In the genomic region with DNA sequence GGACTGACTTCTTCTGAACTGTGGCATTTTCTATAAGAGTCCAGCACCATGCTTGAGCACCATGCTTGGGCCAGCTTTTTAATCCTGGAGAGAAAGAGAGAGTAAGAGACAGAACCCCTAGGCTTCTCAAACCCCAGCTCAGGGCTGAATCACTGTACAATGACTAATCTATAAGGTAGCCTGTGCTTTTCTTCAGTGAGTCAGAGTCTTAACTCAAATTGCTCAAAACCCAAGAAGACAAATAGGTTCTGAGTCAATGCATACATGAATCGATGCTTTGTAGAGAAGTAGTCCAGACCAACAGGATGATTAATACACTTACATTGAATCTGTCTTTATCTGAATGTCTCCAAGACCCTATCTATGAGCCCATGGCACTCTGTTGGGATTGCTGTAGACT, we compare ENCODE assay signal across 29 mouse cellular contexts. TPM values are rescaled to one million over a fixed set of nuclear protein-coding genes. Genes with fewer than 3 reads are reported as not detected.
"Had no signal": no experiment of that assay in that cellular context is flagged by ENCODE, and none has a peak within 500 bp of the region (broad histone marks: within the 10 kb centered on the region; RNA-seq: fewer than 3 reads in every experiment).

No protein-coding gene starts in this region.

- H3K27me3 ChIP-seq: heart, embryonic 12.5 days; hindbrain, embryonic 12.5 days; limb, embryonic 12.5 days; liver, embryonic 13.5 days had no signal

- H3K4me3 ChIP-seq: gastrocnemius, adult 2 months; heart, adult 2 months; heart, embryonic 12.5 days; hindbrain, embryonic 10.5 days; hindbrain, embryonic 12.5 days; layer of hippocampus, adult 2 months; left cerebral cortex, adult 2 months; limb, embryonic 10.5 days; limb, embryonic 12.5 days; liver, embryonic 13.5 days had no signal

- DNase-seq: gastrocnemius, adult 2 months; gastrocnemius, postnatal 10 days; gastrocnemius, postnatal 25 days; heart, adult 2 months; heart, postnatal 10 days; heart, postnatal 4 days; kidney, adult 18-20 months; kidney, adult 8-10 months; kidney, postnatal 10 days; kidney, postnatal 25 days; kidney, postnatal 4 days; liver; liver, embryonic 13.5 days had no signal

- H3K36me3 ChIP-seq: heart, embryonic 12.5 days; hindbrain, embryonic 10.5 days; hindbrain, embryonic 12.5 days; limb, embryonic 10.5 days; limb, embryonic 12.5 days; liver, embryonic 13.5 days had no signal

- H3K4me1 ChIP-seq: heart, embryonic 12.5 days; hindbrain, embryonic 12.5 days; liver, embryonic 13.5 days had no signal

- H3K9ac ChIP-seq: heart, embryonic 12.5 days; hindbrain, embryonic 12.5 days; hindbrain, embryonic 14.5 days; limb, embryonic 12.5 days; liver, embryonic 13.5 days had no signal

- H3K4me2 ChIP-seq: heart, embryonic 12.5 days; hindbrain, embryonic 12.5 days; hindbrain, embryonic 14.5 days; limb, embryonic 12.5 days; liver, embryonic 11.5 days; liver, embryonic 13.5 days had no signal

- ATAC-seq: hindbrain, postnatal 0 days; intestine, embryonic 16.5 days had no signal

- H3K9me3 ChIP-seq: heart, embryonic 12.5 days; hindbrain, embryonic 10.5 days; hindbrain, embryonic 12.5 days; limb, embryonic 10.5 days; limb, embryonic 12.5 days; liver, embryonic 13.5 days had no signal

- H3K27ac ChIP-seq: gastrocnemius, adult 2 months; heart, adult 2 months; hindbrain, embryonic 10.5 days; hindbrain, embryonic 12.5 days; hindbrain, embryonic 14.5 days; hindbrain, postnatal 0 days; layer of hippocampus, adult 2 months; left cerebral cortex, adult 2 months; limb, embryonic 10.5 days; limb, embryonic 12.5 days; liver, embryonic 13.5 days had no signal

RNA-seq across cellular contexts. Expression of gene 5530401A14Rik, which starts 48.3 kb away (rescaled TPM):
- polyA plus RNA-seq: heart, adult 2 months; heart, embryonic 12.5 days; heart, embryonic 14.5 days; heart, embryonic 16.5 days; intestine, embryonic 14.5 days; kidney, embryonic 14.5 days; kidney, embryonic 16.5 days; limb, embryonic 10.5 days; limb, embryonic 12.5 days; liver, embryonic 11.5 days; liver, embryonic 13.5 days had no signal

RNA-seq across cellular contexts. Expression of gene Asic2, which starts 59.5 kb away (rescaled TPM):
- polyA plus RNA-seq: heart, adult 2 months; heart, embryonic 14.5 days; heart, embryonic 16.5 days; liver, embryonic 13.5 days had no signal
